Mouse (Mus musculus): ENCODE results near the gene Rnf146. TPM values are rescaled to one million over a fixed set of nuclear protein-coding genes. Genes with fewer than 3 reads are reported as not detected.

Gene Rnf146
- polyA plus RNA-seq, 1 experiment from 2014 or later, result 31.4 TPM

GRCm38 (mm10) chr10:29324817-29325216, 37.4 kb downstream of the Rnf146 start:
- H3K4me1 ChIP-seq (ENCODE audit: control insufficient read depth in 2 of 2, insufficient read depth in 2 of 2, low read length in 2 of 2), result no peaks in the 10 kb centered on the region
- H3K27me3 ChIP-seq (ENCODE audit: control insufficient read depth, insufficient read depth, low read length), result no peaks in the 10 kb centered on the region
- no peak overlapping the region for H3K4me2 ChIP-seq (ENCODE audit: low read length)
- 91% methylated on average over 2 of the region's 2 CpGs for WGBS
- H3K9me3 ChIP-seq (ENCODE audit: control insufficient read depth, low read length), result no peaks in the 10 kb centered on the region
- H3K36me3 ChIP-seq (ENCODE audit: control insufficient read depth, insufficient read depth, low read length), result 0 out of 2 replicates have a peak, but pooled peaks cover 5% of the 10 kb centered on the region
- H3K4me3 ChIP-seq (ENCODE audit: control insufficient read depth in 1 of 2, insufficient read depth in 1 of 2, low read depth in 1 of 2, low read length in 2 of 2), result no peak overlapping the region
- no peak for ATAC-seq (ENCODE audit: insufficient number of reproducible peaks, insufficient read depth, low FRiP score, low read depth)
- H3K9ac ChIP-seq (ENCODE audit: low read length), result no peak overlapping the region
- no peak overlapping the region for H3K27ac ChIP-seq (replicated peaks in 1 of 2; ENCODE audit: control insufficient read depth in 1 of 2, insufficient read depth in 1 of 2, low read depth in 2 of 2, low read length in 2 of 2)

GRCm38 (mm10) chr10:29313905-29314304, 48.3 kb downstream of the Rnf146 start:
- WGBS, result 46% methylated on average over 5 of the region's 5 CpGs
- Histone ChIP-seq H3K4me1 (ENCODE audit: control insufficient read depth in 2 of 2, insufficient read depth in 2 of 2, low read length in 2 of 2) (peaks cover 0 to 10% of the 10 kb centered on the region in 2 experiments; a peak in 1 of 4 replicates), H3K4me3 (ENCODE audit: control insufficient read depth in 1 of 2, insufficient read depth in 1 of 2, low read depth in 1 of 2, low read length in 2 of 2) (peak overlapping the region; percentile 69 to 97; a peak in 3 of 4 replicates), H3K9me3 (ENCODE audit: control insufficient read depth, low read length) (no peaks in the 10 kb centered on the region), H3K27ac (replicated peaks in 1 of 2; ENCODE audit: control insufficient read depth in 1 of 2, insufficient read depth in 1 of 2, low read depth in 2 of 2, low read length in 2 of 2) (no peak overlapping the region), H3K4me2 (ENCODE audit: low read length) (peak overlapping the region; percentile 79), H3K36me3 (ENCODE audit: control insufficient read depth, insufficient read depth, low read length) (no peaks in the 10 kb centered on the region), H3K27me3 (ENCODE audit: control insufficient read depth, insufficient read depth, low read length) (no peaks in the 10 kb centered on the region), H3K9ac (ENCODE audit: low read length) (peak overlapping the region; percentile 86)
- no peak for ATAC-seq (ENCODE audit: insufficient number of reproducible peaks, insufficient read depth, low FRiP score, low read depth)

GRCm38 (mm10) chr10:29313064-29313638, 49.1 kb downstream of the Rnf146 start, which contains the start of gene Echdc1:
Gene Echdc1, plus strand, starts transcription at chr10:29313166.
- peak; percentile 99 for ATAC-seq (ENCODE audit: insufficient number of reproducible peaks, insufficient read depth, low FRiP score, low read depth)
- peak within 1 kb of the TSS; percentile 69 to 97 for H3K4me3 ChIP-seq (ENCODE audit: control insufficient read depth in 1 of 2, insufficient read depth in 1 of 2, low read depth in 1 of 2, low read length in 2 of 2)
- H3K36me3 ChIP-seq (ENCODE audit: control insufficient read depth, insufficient read depth, low read length), result no peaks in the 10 kb centered on the region
- no peaks in the 10 kb centered on the region for H3K9me3 ChIP-seq (ENCODE audit: control insufficient read depth, low read length)
- peak within 1 kb of the TSS; percentile 79 for H3K4me2 ChIP-seq (ENCODE audit: low read length)
- peak within 1 kb of the TSS; percentile 85 to 90 for H3K27ac ChIP-seq (replicated peaks in 1 of 2; ENCODE audit: control insufficient read depth in 1 of 2, insufficient read depth in 1 of 2, low read depth in 2 of 2, low read length in 2 of 2)
- under 1% methylated on average over 44 of the region's 49 CpGs for WGBS
- no peaks in the 10 kb centered on the region for H3K27me3 ChIP-seq (ENCODE audit: control insufficient read depth, insufficient read depth, low read length)
- peak within 1 kb of the TSS; percentile 86 for H3K9ac ChIP-seq (ENCODE audit: low read length)
- H3K4me1 ChIP-seq (ENCODE audit: control insufficient read depth in 2 of 2, insufficient read depth in 2 of 2, low read length in 2 of 2), result peaks cover 0 to 10% of the 10 kb centered on the region in 2 experiments; a peak in 1 of 4 replicates

- no peaks in the 10 kb centered on the region for H3K27me3 ChIP-seq (ENCODE audit: control insufficient read depth, insufficient read depth, low read length)
- 80% methylated on average over 4 of the region's 4 CpGs for WGBS
- no peak for ATAC-seq (ENCODE audit: insufficient number of reproducible peaks, insufficient read depth, low FRiP score, low read depth)
- H3K9ac ChIP-seq (ENCODE audit: low read length), result no peak overlapping the region
- peak overlapping the region; percentile 79; the same call in 1 of the 2 replicates for H3K4me2 ChIP-seq (ENCODE audit: low read length)
- H3K4me1 ChIP-seq (ENCODE audit: control insufficient read depth in 2 of 2, insufficient read depth in 2 of 2, low read length in 2 of 2), result peaks cover 0 to 10% of the 10 kb centered on the region in 2 experiments; a peak in 1 of 4 replicates
- no peaks in the 10 kb centered on the region for H3K36me3 ChIP-seq (ENCODE audit: control insufficient read depth, insufficient read depth, low read length)
- H3K4me3 ChIP-seq (ENCODE audit: control insufficient read depth in 1 of 2, insufficient read depth in 1 of 2, low read depth in 1 of 2, low read length in 2 of 2), result no peak overlapping the region
- no peak overlapping the region for H3K27ac ChIP-seq (replicated peaks in 1 of 2; ENCODE audit: control insufficient read depth in 1 of 2, insufficient read depth in 1 of 2, low read depth in 2 of 2, low read length in 2 of 2)
- no peaks in the 10 kb centered on the region for H3K9me3 ChIP-seq (ENCODE audit: control insufficient read depth, low read length)
Observed at GRCm38 (mm10) chr10:29311480-29312219, 50.6 kb downstream of the Rnf146 start.

- 89% methylated on average over 4 of the region's 4 CpGs for WGBS
- Histone ChIP-seq H3K4me3 (ENCODE audit: control insufficient read depth in 1 of 2, insufficient read depth in 1 of 2, low read depth in 1 of 2, low read length in 2 of 2) (no peak overlapping the region), H3K36me3 (ENCODE audit: control insufficient read depth, insufficient read depth, low read length) (no peaks in the 10 kb centered on the region), H3K27ac (replicated peaks in 1 of 2; ENCODE audit: control insufficient read depth in 1 of 2, insufficient read depth in 1 of 2, low read depth in 2 of 2, low read length in 2 of 2) (no peak overlapping the region), H3K9me3 (ENCODE audit: control insufficient read depth, low read length) (no peaks in the 10 kb centered on the region), H3K9ac (ENCODE audit: low read length) (no peak overlapping the region), H3K4me2 (ENCODE audit: low read length) (no peak overlapping the region), H3K4me1 (ENCODE audit: control insufficient read depth in 2 of 2, insufficient read depth in 2 of 2, low read length in 2 of 2) (no peaks in the 10 kb centered on the region), H3K27me3 (ENCODE audit: control insufficient read depth, insufficient read depth, low read length) (no peaks in the 10 kb centered on the region)
- no peak for ATAC-seq (ENCODE audit: insufficient number of reproducible peaks, insufficient read depth, low FRiP score, low read depth)
Observed at GRCm38 (mm10) chr10:29302230-29302629, 60.0 kb downstream of the Rnf146 start.

Other genes starting within 250 kb of the Rnf146 start
- gene Soga3, start 218.6 kb downstream of the Rnf146 start, polyA plus RNA-seq (2014; fragmentation: Nextera tagmentation; extraction: Ambion mirVana), result 0.32 and 0.55 TPM in 2 replicates
- not detected in 2 replicates for gene Gm49353, start 163.5 kb downstream of the Rnf146 start, polyA plus RNA-seq (2014; fragmentation: Nextera tagmentation; extraction: Ambion mirVana)
- gene 9330159F19Rik, start 150.8 kb downstream of the Rnf146 start, polyA plus RNA-seq (2014; fragmentation: Nextera tagmentation; extraction: Ambion mirVana), result 0.04 and 0.07 TPM in 2 replicates
- 22.6 and 26.5 TPM in 2 replicates for gene Echdc1, start 49.3 kb downstream of the Rnf146 start, polyA plus RNA-seq (2014; fragmentation: Nextera tagmentation; extraction: Ambion mirVana)
- gene Rspo3, start 173.4 kb upstream of the Rnf146 start, polyA plus RNA-seq (2014; fragmentation: Nextera tagmentation; extraction: Ambion mirVana), result 6.3 and 8.7 TPM in 2 replicates